ENCODE assay signal across 8 mouse cellular contexts in genomic region chr8:84702963-84703465, GRCm38 (mm10). TPM values are rescaled to one million over a fixed set of nuclear protein-coding genes. Genes with fewer than 3 reads are reported as not detected.
DNase-seq lines count a peak whose midpoint lies in the region; ATAC-seq and TF ChIP-seq lines count a peak whose summit lies in the region.

No protein-coding gene starts in this region.

- peak overlapping the region; percentile 52 for H3K4me2 ChIP-seq in kidney, embryonic 16.5 days (replicated peaks; ENCODE audit: low read depth, low read length)
- H3K4me2 ChIP-seq in forebrain, postnatal 0 days (ENCODE audit: low read depth): peak overlapping the region; percentile 5; the same call in 1 of the 2 replicates

- no peak overlapping the region for H3K9ac ChIP-seq in kidney, embryonic 16.5 days (replicated peaks; ENCODE audit: low read length)
- H3K9ac ChIP-seq in forebrain, postnatal 0 days: no peak overlapping the region

- H3K4me1 ChIP-seq in kidney, embryonic 16.5 days (ENCODE audit: insufficient read depth, low read length): peaks cover 48% of the 10 kb centered on the region
- H3K4me1 ChIP-seq in bone marrow, adult 2 months (ENCODE audit: control insufficient read depth, insufficient read depth, low read length): peaks cover 27% of the 10 kb centered on the region
- H3K4me1 ChIP-seq in forebrain, postnatal 0 days (ENCODE audit: insufficient read depth): peaks cover 10% of the 10 kb centered on the region

- peaks cover 15% of the 10 kb centered on the region for H3K36me3 ChIP-seq in kidney, embryonic 16.5 days (ENCODE audit: insufficient read depth, low read length)
- H3K36me3 ChIP-seq in forebrain, postnatal 0 days (ENCODE audit: insufficient read depth): peaks cover 16% of the 10 kb centered on the region

- H3K27ac ChIP-seq in kidney, embryonic 16.5 days (ENCODE audit: low read length): no peak overlapping the region
- H3K27ac ChIP-seq in bone marrow, adult 2 months (ENCODE audit: control insufficient read depth, insufficient read depth, low read depth, low read length, poor library complexity): peak overlapping the region; percentile 97
- peak overlapping the region; percentile 29 for H3K27ac ChIP-seq in forebrain, postnatal 0 days (ENCODE audit: low read depth, low read length)

- H3K4me3 ChIP-seq in kidney, embryonic 16.5 days (ENCODE audit: low read length): peak overlapping the region; percentile 40
- peak overlapping the region; percentile 97 for H3K4me3 ChIP-seq in bone marrow, adult 2 months (replicated peaks; ENCODE audit: control insufficient read depth, low read depth, low read length)
- no peak overlapping the region for H3K4me3 ChIP-seq in forebrain, postnatal 0 days (ENCODE audit: low read depth, low read length)

- H3K9me3 ChIP-seq in kidney, embryonic 16.5 days (ENCODE audit: low read length): no peaks in the 10 kb centered on the region
- H3K9me3 ChIP-seq in forebrain, postnatal 0 days (ENCODE audit: low read length): no peaks in the 10 kb centered on the region

- no peak for DNase-seq in kidney, adult 18-20 months
- peak; percentile 27 for DNase-seq in forebrain, postnatal 0 days
- DNase-seq in liver: peak; percentile 46
- DNase-seq in urinary bladder, postnatal 4 days (ENCODE audit: low spot score in 2 of 2): no peak
- DNase-seq in thymus, postnatal 25 days: no peak

- no peak for ATAC-seq in kidney, embryonic 16.5 days (ENCODE audit: low FRiP score, low TSS enrichment)
- ATAC-seq in forebrain, postnatal 0 days: no peak
- no peak for ATAC-seq in inflammation-experienced regulatory T-cells, adult 6 months

- no peak for TF ChIP-seq CTCF in bone marrow, adult 2 months (IDR thresholded peaks at IDR 0.05; ENCODE audit: control insufficient read depth, insufficient read depth, low read length)
- TF ChIP-seq CTCF in forebrain, postnatal 0 days (IDR thresholded peaks at IDR 0.05; ENCODE audit: low read depth): no peak

- H3K27me3 ChIP-seq in kidney, embryonic 16.5 days (ENCODE audit: insufficient read depth, low read length): peaks cover 65% of the 10 kb centered on the region
- H3K27me3 ChIP-seq in forebrain, postnatal 0 days (ENCODE audit: insufficient read depth, low read length): 0 out of 2 replicates have a peak, but pooled peaks cover 11% of the 10 kb centered on the region

- 77% methylated on average over 6 of the region's 6 CpGs for WGBS in kidney, embryonic 16.5 days
- 5% methylated on average over 6 of the region's 6 CpGs for WGBS in bone marrow, adult 2 months
- 72% methylated on average over 6 of the region's 6 CpGs for WGBS in forebrain, postnatal 0 days

- no peak for TF ChIP-seq POLR2A in bone marrow, adult 2 months (IDR thresholded peaks at IDR 0.05; ENCODE audit: borderline replicate concordance, control insufficient read depth, low read depth, low read length)

RNA-seq across cellular contexts. Expression of gene Lyl1, which starts 1.8 kb away (rescaled TPM):
- polyA plus RNA-seq in kidney, embryonic 16.5 days (2015; fragmentation: Nextera tagmentation; extraction: Ambion mirVana): 7.9 and 8.1 TPM in 2 replicates
- polyA plus RNA-seq in bone marrow, adult 2 months (2011; ENCODE audit: insufficient read depth, insufficient read length, low replicate concordance, missing spikeins): 59.2 and 125 TPM in 2 replicates
- total RNA-seq in forebrain, postnatal 0 days (2014; rRNA removed): 2.2 and 2.7 TPM in 2 replicates
- 2.4 and 2.5 TPM in 2 replicates for polyA plus RNA-seq in forebrain, postnatal 0 days (2015; fragmentation: Nextera tagmentation; extraction: Ambion mirVana)
- polyA plus RNA-seq in inflammation-experienced regulatory T-cells, adult 6 months (2017; shearing (Covaris generic)): 1 to 10 TPM in 2 of 3 experiments, under 1 TPM in 1; 0.20 to 2.7 (median 1.3) TPM

RNA-seq across cellular contexts. Expression of gene Nacc1, which starts 15.4 kb away (rescaled TPM):
- 22.5 and 26.7 TPM in 2 replicates for polyA plus RNA-seq in kidney, embryonic 16.5 days (2015; fragmentation: Nextera tagmentation; extraction: Ambion mirVana)
- 14.6 and 26.2 TPM in 2 replicates for polyA plus RNA-seq in bone marrow, adult 2 months (2011; ENCODE audit: insufficient read depth, insufficient read length, low replicate concordance, missing spikeins)
- total RNA-seq in forebrain, postnatal 0 days (2014; rRNA removed): 65.9 and 78.2 TPM in 2 replicates
- 14.6 and 14.7 TPM in 2 replicates for polyA plus RNA-seq in forebrain, postnatal 0 days (2015; fragmentation: Nextera tagmentation; extraction: Ambion mirVana)
- 1 to 10 TPM; 9.2 to 9.5 (median 9.4) TPM for polyA plus RNA-seq in inflammation-experienced regulatory T-cells, adult 6 months (2017; shearing (Covaris generic))

RNA-seq across cellular contexts. Expression of gene Trmt1, which starts 16.9 kb away (rescaled TPM):
- polyA plus RNA-seq in kidney, embryonic 16.5 days (2015; fragmentation: Nextera tagmentation; extraction: Ambion mirVana): 81.5 and 82.9 TPM in 2 replicates
- polyA plus RNA-seq in bone marrow, adult 2 months (2011; ENCODE audit: insufficient read depth, insufficient read length, low replicate concordance, missing spikeins): 78.9 and 134 TPM in 2 replicates
- total RNA-seq in forebrain, postnatal 0 days (2014; rRNA removed): 89.5 and 94.8 TPM in 2 replicates
- polyA plus RNA-seq in forebrain, postnatal 0 days (2015; fragmentation: Nextera tagmentation; extraction: Ambion mirVana): 59.8 and 67.5 TPM in 2 replicates
- 10 to 100 TPM; 28.0 to 61.1 (median 55.5) TPM for polyA plus RNA-seq in inflammation-experienced regulatory T-cells, adult 6 months (2017; shearing (Covaris generic))

RNA-seq across cellular contexts. Expression of gene G430095P16Rik, which starts 19.8 kb away (rescaled TPM):
- 2.3 and 2.8 TPM in 2 replicates for polyA plus RNA-seq in kidney, embryonic 16.5 days (2015; fragmentation: Nextera tagmentation; extraction: Ambion mirVana)
- 12.0 and 27.2 TPM in 2 replicates for polyA plus RNA-seq in bone marrow, adult 2 months (2011; ENCODE audit: insufficient read depth, insufficient read length, low replicate concordance, missing spikeins)
- not detected in 2 replicates for total RNA-seq in forebrain, postnatal 0 days (2014; rRNA removed)
- 0.56 and 1.0 TPM in 2 replicates for polyA plus RNA-seq in forebrain, postnatal 0 days (2015; fragmentation: Nextera tagmentation; extraction: Ambion mirVana)
- 10 to 100 TPM; 11.7 to 25.0 (median 21.7) TPM for polyA plus RNA-seq in inflammation-experienced regulatory T-cells, adult 6 months (2017; shearing (Covaris generic))

RNA-seq across cellular contexts. Expression of gene Ier2, which starts 40.4 kb away (rescaled TPM):
- 73.5 and 78.0 TPM in 2 replicates for polyA plus RNA-seq in kidney, embryonic 16.5 days (2015; fragmentation: Nextera tagmentation; extraction: Ambion mirVana)
- 13.2 and 49.9 TPM in 2 replicates for polyA plus RNA-seq in bone marrow, adult 2 months (2011; ENCODE audit: insufficient read depth, insufficient read length, low replicate concordance, missing spikeins)
- 4.8 and 8.5 TPM in 2 replicates for total RNA-seq in forebrain, postnatal 0 days (2014; rRNA removed)
- 19.3 and 22.7 TPM in 2 replicates for polyA plus RNA-seq in forebrain, postnatal 0 days (2015; fragmentation: Nextera tagmentation; extraction: Ambion mirVana)
- polyA plus RNA-seq in inflammation-experienced regulatory T-cells, adult 6 months (2017; shearing (Covaris generic)): 10 to 100 TPM; 42.4 to 46.3 (median 45.8) TPM

Comparison
In these comparisons a context has a peak if more than half of its experiments do, and no peak if none do; other contexts are left out.
1. DNase-seq: peak in forebrain, postnatal 0 days (single experiment) and liver (single experiment); none in kidney, adult 18-20 months (single experiment), urinary bladder, postnatal 4 days (0 of 2) and thymus, postnatal 25 days (single experiment).